Mouse (Mus musculus) NIH3T3 (cell line): Measurements from ENCODE around the gene Spock1.

Experiments used
- DNase-seq: peaks from one replicate; pipeline ENCODE4 v3.0.0-alpha.2; 2012; ENCODE audit warnings: low read depth

The Spock1 gene

GRCm38 (mm10) chr13:57858491-57858890 lies 49.6 kb downstream of the Spock1 start:
- no peak for DNase-seq

- no peak for DNase-seq
Measured at GRCm38 (mm10) chr13:57857016-57857415, 51.1 kb downstream of the Spock1 start.

GRCm38 (mm10) chr13:57856311-57856853 lies 51.8 kb downstream of the Spock1 start:
- DNase-seq = no peak

- no peak for DNase-seq
Measured at GRCm38 (mm10) chr13:57855766-57856165, 52.4 kb downstream of the Spock1 start.

- no peak for DNase-seq
Measured at GRCm38 (mm10) chr13:57854416-57854815, 53.7 kb downstream of the Spock1 start.

- DNase-seq = no peak
Measured at GRCm38 (mm10) chr13:57853621-57854020, 54.5 kb downstream of the Spock1 start.

GRCm38 (mm10) chr13:57853156-57853555 lies 55.0 kb downstream of the Spock1 start:
- DNase-seq = no peak

GRCm38 (mm10) chr13:57848931-57849330 lies 59.2 kb downstream of the Spock1 start:
- no peak for DNase-seq

GRCm38 (mm10) chr13:57847101-57847500 lies 61.0 kb downstream of the Spock1 start:
- no peak for DNase-seq

- DNase-seq = no peak
Measured at GRCm38 (mm10) chr13:57846468-57846867, 61.7 kb downstream of the Spock1 start.

- no peak for DNase-seq
Measured at GRCm38 (mm10) chr13:57841141-57841848, 66.8 kb downstream of the Spock1 start.

- DNase-seq = no peak
Measured at GRCm38 (mm10) chr13:57837691-57838437, 70.3 kb downstream of the Spock1 start.

GRCm38 (mm10) chr13:57831374-57832163 lies 76.6 kb downstream of the Spock1 start:
- DNase-seq = no peak

GRCm38 (mm10) chr13:57830896-57831295 lies 77.2 kb downstream of the Spock1 start:
- no peak for DNase-seq

- DNase-seq = no peak
Measured at GRCm38 (mm10) chr13:57830091-57830490, 78.0 kb downstream of the Spock1 start.

- DNase-seq = no peak
Measured at GRCm38 (mm10) chr13:57816276-57816675, 91.9 kb downstream of the Spock1 start.

- no peak for DNase-seq
Measured at GRCm38 (mm10) chr13:57812643-57813042, 95.5 kb downstream of the Spock1 start.

GRCm38 (mm10) chr13:57811253-57811652 lies 96.9 kb downstream of the Spock1 start:
- DNase-seq = no peak

- no peak for DNase-seq
Measured at GRCm38 (mm10) chr13:57810816-57811215, 97.3 kb downstream of the Spock1 start.

GRCm38 (mm10) chr13:57810083-57810482 lies 98.0 kb downstream of the Spock1 start:
- no peak for DNase-seq

GRCm38 (mm10) chr13:57809603-57810002 lies 98.5 kb downstream of the Spock1 start:
- no peak for DNase-seq

GRCm38 (mm10) chr13:57806816-57807215 lies 101.3 kb downstream of the Spock1 start:
- DNase-seq = no peak
